Mouse (Mus musculus): ENCODE measurements around the gene F2rl1. TPM values are rescaled to one million over a fixed set of nuclear protein-coding genes. Genes with fewer than 3 reads are reported as not detected.

The F2rl1 gene
- polyA plus RNA-seq, 1 experiment from 2014 or later: 0.72 TPM

Other genes with a start within 250 kb of the F2rl1 start
- 48.6 and 58.7 TPM in 2 replicates for gene Zbed3, start 201.6 kb downstream of the F2rl1 start, polyA plus RNA-seq (2015; fragmentation: Nextera tagmentation; extraction: Ambion mirVana)
- gene Aggf1, start 149.9 kb downstream of the F2rl1 start, polyA plus RNA-seq (2015; fragmentation: Nextera tagmentation; extraction: Ambion mirVana): 21.3 and 26.7 TPM in 2 replicates
- gene Crhbp, start 80.3 kb downstream of the F2rl1 start, polyA plus RNA-seq (2015; fragmentation: Nextera tagmentation; extraction: Ambion mirVana): 0.11 and 0.42 TPM in 2 replicates
- not detected in 2 replicates for gene S100z, start 46.5 kb downstream of the F2rl1 start, polyA plus RNA-seq (2015; fragmentation: Nextera tagmentation; extraction: Ambion mirVana)
- gene F2r, start 93.3 kb upstream of the F2rl1 start, polyA plus RNA-seq (2015; fragmentation: Nextera tagmentation; extraction: Ambion mirVana): 98.6 and 109 TPM in 2 replicates
- gene F2rl2, start 171.6 kb upstream of the F2rl1 start, polyA plus RNA-seq (2015; fragmentation: Nextera tagmentation; extraction: Ambion mirVana): 0.47 and 0.52 TPM in 2 replicates